Mouse (Mus musculus) thymus, adult 2 months (tissue): ENCODE results near the gene E2f1. TPM values are rescaled to one million over a fixed set of nuclear protein-coding genes. Genes with fewer than 3 reads are reported as not detected.
A peak's percentile ranks its signal among the peaks of the same experiment; 100 is the strongest.

Experiments used
- DNase-seq: peaks from one replicate; pipeline ENCODE4 v3.0.0; 2021
- H3K27ac ChIP-seq: fragments of 200-500 bp; 2 replicates; pipeline ENCODE4 v1.5.1; 2012; ENCODE audit warnings: low read length, control low read depth; ENCODE audit not compliant: control insufficient read depth, insufficient read depth
- H3K27me3 ChIP-seq: fragments of 200-500 bp; 2 replicates; pipeline ENCODE4 v1.6.1; 2012; ENCODE audit warnings: mild to moderate bottlenecking, low read length, moderate library complexity, mixed read lengths; ENCODE audit not compliant: control insufficient read depth, insufficient read depth
- H3K36me3 ChIP-seq: fragments of 200-500 bp; 2 replicates; pipeline ENCODE4 v1.6.1; 2012; ENCODE audit warnings: mild to moderate bottlenecking, low read length, moderate library complexity; ENCODE audit not compliant: control insufficient read depth, insufficient read depth
- H3K4me1 ChIP-seq: fragments of 200-500 bp; replicated peaks from 2 replicates; pipeline ENCODE4 v1.6.1; 2012; ENCODE audit warnings: low read length; ENCODE audit not compliant: control insufficient read depth, insufficient read depth
- H3K4me3 ChIP-seq: fragments of 200-500 bp; 2 replicates; pipeline ENCODE4 v1.5.1; 2012; ENCODE audit warnings: mild to moderate bottlenecking, low read length, control low read depth, moderate library complexity; ENCODE audit not compliant: control insufficient read depth, insufficient read depth
- CTCF ChIP-seq: fragments of 200-500 bp; IDR thresholded peaks from 2 replicates; pipeline ENCODE4 v1.5.1; 2012; ENCODE audit warnings: mild to moderate bottlenecking, control low read depth, low read length, moderate library complexity, borderline replicate concordance; ENCODE audit not compliant: control insufficient read depth, poor library complexity, insufficient read depth; ENCODE audit errors: extremely low read depth
- POLR2A ChIP-seq: fragments of 200-500 bp; IDR thresholded peaks from 2 replicates; pipeline ENCODE4 v1.6.1; 2012; ENCODE audit warnings: mild to moderate bottlenecking, low read length, control low read depth, moderate library complexity; ENCODE audit not compliant: control insufficient read depth, poor library complexity, insufficient read depth; ENCODE audit errors: extremely low read depth
- WGBS: fragments of 180-500 bp; shearing (Covaris S2); methylation state at CpG from one replicate; pipeline ENCODE4 v1.1.7; 2018; 5-methylcytosine and 5-hydroxymethylcytosine counted together
- polyA plus RNA-seq: library from polyadenylated mRNA; depleted of rRNA; stranded (reverse); fragments of >200 nt; gene quantifications from 2 replicates; pipeline ENCODE4 v1.2.3, GENCODE M21; 2012

The E2f1 gene
- polyA plus RNA-seq, 1 experiment = 34.0 TPM

GRCm38 (mm10) chr2:154584931-154585601 is 15.4 kb upstream of the E2f1 start:
- 87% methylated on average over 17 of the region's 17 CpGs for WGBS
- H3K36me3 ChIP-seq = peaks cover 25% of the 10 kb centered on the region
- TF ChIP-seq CTCF (no peak), POLR2A (no peak)

GRCm38 (mm10) chr2:154583906-154584872 is 14.5 kb upstream of the E2f1 start:
- no peak for DNase-seq
- no peak overlapping the region for H3K4me3 ChIP-seq
- H3K27me3 ChIP-seq = no peaks in the 10 kb centered on the region
- 80% methylated on average over 15 of the region's 15 CpGs for WGBS
- no peaks in the 10 kb centered on the region for H3K4me1 ChIP-seq
- TF ChIP-seq CTCF = no peak
- TF ChIP-seq POLR2A = no peak
- peaks cover 25% of the 10 kb centered on the region for H3K36me3 ChIP-seq
- no peak overlapping the region for H3K27ac ChIP-seq

More at GRCm38 (mm10) chr2:154584931-154585601, 15.4 kb upstream of the E2f1 start:
- Histone ChIP-seq H3K4me3 (no peak overlapping the region), H3K4me1 (no peaks in the 10 kb centered on the region), H3K27me3 (no peaks in the 10 kb centered on the region), H3K27ac (no peak overlapping the region)
- DNase-seq = no peak

- no peak for TF ChIP-seq CTCF
- TF ChIP-seq POLR2A = no peak
- WGBS = 100% methylated on average over 1 of the region's 1 CpGs
- H3K27ac ChIP-seq = no peak overlapping the region
- no peak for DNase-seq
- H3K27me3 ChIP-seq = no peaks in the 10 kb centered on the region
- peaks cover 12% of the 10 kb centered on the region for H3K4me1 ChIP-seq
- no peak overlapping the region for H3K4me3 ChIP-seq
- H3K36me3 ChIP-seq = peaks cover 7% of the 10 kb centered on the region; the same call in 1 of the 2 replicates
Measured at GRCm38 (mm10) chr2:154581421-154581820, 11.7 kb upstream of the E2f1 start.

DNA sequence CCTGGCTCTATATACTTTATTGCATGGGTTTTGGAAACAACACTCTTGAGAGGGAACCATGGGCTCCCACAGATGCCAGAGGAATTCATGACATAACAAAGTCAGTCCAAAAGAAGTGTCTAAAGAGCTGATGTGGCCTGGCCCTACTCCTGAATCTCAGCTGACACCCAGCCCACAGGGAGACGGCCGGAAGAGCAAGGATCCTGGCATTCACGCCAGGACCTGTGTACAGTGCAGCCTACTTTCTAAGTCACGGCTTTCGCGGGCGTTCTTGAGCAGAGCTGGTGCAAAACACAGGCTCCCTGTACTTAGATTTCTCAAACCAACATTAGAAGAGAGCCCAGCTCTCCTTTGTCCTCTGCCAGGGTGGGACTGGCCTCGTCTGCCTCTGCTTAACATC is 10.9 kb upstream of the E2f1 start:
- no peak for TF ChIP-seq CTCF
- no peak for TF ChIP-seq POLR2A
- Histone ChIP-seq H3K36me3 (peaks cover 2% of the 10 kb centered on the region; the same call in 1 of the 2 replicates), H3K4me1 (peaks cover 16% of the 10 kb centered on the region), H3K27ac (no peak overlapping the region), H3K27me3 (no peaks in the 10 kb centered on the region), H3K4me3 (no peak overlapping the region)
- DNase-seq = no peak
- 93% methylated on average over 8 of the region's 8 CpGs for WGBS

GRCm38 (mm10) chr2:154577744-154578067 is 8.0 kb upstream of the E2f1 start:
- H3K36me3 ChIP-seq = no peaks in the 10 kb centered on the region
- peak overlapping the region; percentile 6; the same call in 1 of the 2 replicates for H3K27ac ChIP-seq
- H3K4me3 ChIP-seq = no peak overlapping the region
- TF ChIP-seq POLR2A = no peak
- no peak for TF ChIP-seq CTCF
- peaks cover 20% of the 10 kb centered on the region for H3K4me1 ChIP-seq
- no peaks in the 10 kb centered on the region for H3K27me3 ChIP-seq
- WGBS = 95% methylated on average over 6 of the region's 6 CpGs
- DNase-seq = no peak

DNA sequence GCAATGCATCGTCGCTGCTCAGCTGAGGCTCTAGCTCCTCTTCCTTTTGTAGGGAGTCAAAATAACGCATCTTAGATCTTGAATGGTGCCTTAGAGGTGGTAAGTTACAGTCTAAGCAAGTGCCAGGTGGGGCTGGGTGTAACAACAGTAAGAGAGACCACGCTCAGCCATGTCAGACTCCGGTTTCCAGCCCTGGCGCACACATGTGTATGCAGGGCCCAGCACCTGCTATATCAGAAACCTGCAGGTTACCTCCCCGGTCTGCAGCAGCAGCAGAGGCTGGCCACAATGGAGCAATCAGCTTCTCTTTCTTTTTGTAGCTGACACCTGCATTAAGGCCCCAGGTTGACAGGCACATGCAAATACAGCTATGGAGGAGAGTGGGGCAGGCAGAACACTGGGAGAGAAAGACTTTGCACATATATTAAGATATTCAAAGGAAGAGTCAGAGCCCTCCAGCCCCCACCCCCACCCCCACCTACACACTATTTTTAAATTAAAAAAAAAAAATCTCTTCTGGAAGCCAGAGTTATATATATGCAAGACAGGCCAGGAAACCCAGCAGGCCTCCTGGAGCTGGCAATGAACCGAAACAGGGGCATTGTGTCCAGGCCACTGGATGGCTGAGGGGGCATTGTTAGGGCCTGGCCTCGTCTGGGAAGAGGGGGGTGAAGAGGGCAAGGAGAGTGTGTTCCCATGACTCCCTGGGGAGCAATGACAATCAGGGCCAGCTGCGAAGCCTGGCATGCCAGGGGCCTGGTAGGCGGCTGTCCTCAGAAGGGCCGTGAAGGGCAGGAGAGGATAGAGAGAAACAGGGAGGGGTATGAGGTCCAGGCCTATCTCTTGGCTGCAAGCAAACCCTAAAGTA is 7.4 kb upstream of the E2f1 start:
- H3K27me3 ChIP-seq = no peaks in the 10 kb centered on the region
- H3K4me3 ChIP-seq = no peak overlapping the region
- WGBS = 41% methylated on average over 12 of the region's 12 CpGs
- peaks cover 20% of the 10 kb centered on the region for H3K4me1 ChIP-seq
- DNase-seq = peak; percentile 55
- TF ChIP-seq CTCF (no peak), POLR2A (no peak)
- no peaks in the 10 kb centered on the region for H3K36me3 ChIP-seq
- H3K27ac ChIP-seq = peak overlapping the region; percentile 64
